Mouse (Mus musculus) midbrain, embryonic 16.5 days (tissue): ENCODE data around the gene Ccdc152. TPM values are rescaled to one million over a fixed set of nuclear protein-coding genes. Genes with fewer than 3 reads are reported as not detected.

Source experiments
- polyA plus RNA-seq: library from polyadenylated mRNA; unstranded; fragments of >200 nt; fragmentation: Nextera tagmentation; extraction: Ambion mirVana; gene quantifications from 2 replicates; pipeline ENCODE4 v1.2.1, GENCODE M21; 2015

Ccdc152 gene
- polyA plus RNA-seq, 1 experiment from 2014 or later, result not detected

Other genes with a start within 250 kb of the Ccdc152 start
- gene Selenop, start 35.0 kb downstream of the Ccdc152 start, polyA plus RNA-seq, result 93.7 and 106 TPM in 2 replicates